Mouse (Mus musculus) lung, adult 2 months (tissue): ENCODE results near the gene Nsd1.

Source experiments
- CTCF ChIP-seq: fragments of 200-500 bp; IDR thresholded peaks from 2 replicates; pipeline ENCODE4 v1.5.1; 2011; ENCODE audit warnings: mild to moderate bottlenecking, low read length, control low read depth; ENCODE audit not compliant: insufficient read depth
- POLR2A ChIP-seq: fragments of 200-500 bp; IDR thresholded peaks from 2 replicates; pipeline ENCODE4 v1.6.1; 2011; ENCODE audit warnings: low read depth, mild to moderate bottlenecking, control low read depth, low read length, borderline replicate concordance; ENCODE audit errors: extremely low read depth

DNA sequence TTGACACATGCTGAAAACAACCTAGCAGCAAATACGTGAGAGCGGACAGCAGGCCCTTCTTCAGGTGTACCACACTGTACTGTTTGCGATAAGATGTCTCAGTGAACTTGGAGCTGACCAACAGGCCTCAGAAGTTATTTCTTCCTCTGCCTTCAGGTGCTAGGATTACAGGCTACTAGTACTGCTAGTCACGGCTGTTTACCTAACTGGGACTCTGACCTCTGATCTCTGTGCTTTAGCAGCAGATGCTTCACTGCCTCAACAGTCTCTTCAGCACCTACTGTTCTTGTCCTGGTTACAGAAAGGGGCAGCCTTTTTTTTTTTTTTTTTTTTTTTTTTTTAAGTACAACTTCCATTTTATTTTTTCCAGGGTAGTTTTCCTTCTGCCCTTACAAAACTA is 43.2 kb downstream of the Nsd1 start:
- TF ChIP-seq CTCF (no peak), POLR2A (no peak)
